Mouse (Mus musculus): ENCODE results near the gene Gm13691. TPM values are rescaled to one million over a fixed set of nuclear protein-coding genes. Genes with fewer than 3 reads are reported as not detected.

The Gm13691 gene
- not detected in 2 replicates for polyA plus RNA-seq (2012; rRNA removed)

GRCm38 (mm10) chr2:83990253-83990652 lies at the start of gene Gm13691:
Gm13691 (plus strand) TSS chr2:83990553.

GRCm38 (mm10) chr2:83940931-83941361 lies 49.4 kb upstream of the Gm13691 start, which contains the start of gene Zswim2:
Zswim2 (minus strand) TSS chr2:83941228.

GRCm38 (mm10) chr2:83955393-83955792 lies 35.0 kb upstream of the Gm13691 start, which contains the start of gene Gm13698:
Gm13698 (plus strand) TSS chr2:83955693.

GRCm38 (mm10) chr2:83961203-83961602 lies 29.1 kb upstream of the Gm13691 start, which contains the start of gene Gm13693:
Gm13693 (plus strand) TSS chr2:83961503.

DNA sequence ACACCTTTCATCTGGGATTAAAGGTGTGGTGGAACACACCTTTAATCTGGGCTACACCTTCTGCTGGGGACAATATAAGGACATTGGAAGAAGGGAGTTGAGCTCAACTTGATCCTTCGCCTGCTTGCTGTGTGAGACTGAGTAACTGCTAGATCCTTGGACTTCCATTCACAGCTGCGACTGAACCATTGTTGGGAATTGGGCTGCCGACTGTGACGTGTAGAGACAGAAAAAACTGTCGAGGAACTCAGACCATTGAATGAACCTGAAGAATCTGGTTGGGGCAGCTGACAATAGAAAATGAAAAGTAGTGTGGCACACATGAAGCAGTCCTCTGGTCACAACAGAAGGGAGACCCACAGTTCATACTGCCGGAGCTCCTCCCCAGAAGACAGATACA lies 23.3 kb upstream of the Gm13691 start, which contains the start of gene Gm13695:
Gene Gm13695 (plus strand): TSS at position 301 of the 400 bp plus-strand sequence.

GRCm38 (mm10) chr2:83972823-83973222 lies 17.5 kb upstream of the Gm13691 start, which contains the start of gene Gm13696:
Gm13696 (plus strand) TSS chr2:83973123.

GRCm38 (mm10) chr2:83978633-83979032 lies 11.7 kb upstream of the Gm13691 start, which contains the start of gene Gm13694:
Gm13694 (plus strand) TSS chr2:83978933.

GRCm38 (mm10) chr2:83984443-83984842 lies 5.9 kb upstream of the Gm13691 start, which contains the start of gene Gm13697:
Gm13697 (plus strand) TSS chr2:83984743.

Other genes with a start within 250 kb of the Gm13691 start
- gene Fam171b, start 177.9 kb upstream of the Gm13691 start, polyA plus RNA-seq (2012; rRNA removed) = 0.59 and 0.90 TPM in 2 replicates
- gene Zswim2, start 49.3 kb upstream of the Gm13691 start, polyA plus RNA-seq (2012; rRNA removed) = not detected in 2 replicates
- gene Gm13698, start 34.9 kb upstream of the Gm13691 start, polyA plus RNA-seq (2012; rRNA removed) = not detected in 2 replicates
- not detected in 2 replicates for gene Gm13693, start 29.1 kb upstream of the Gm13691 start, polyA plus RNA-seq (2012; rRNA removed)
- not detected in 2 replicates for gene Gm13695, start 23.2 kb upstream of the Gm13691 start, polyA plus RNA-seq (2012; rRNA removed)
- not detected in 2 replicates for gene Gm13696, start 17.4 kb upstream of the Gm13691 start, polyA plus RNA-seq (2012; rRNA removed)
- not detected in 2 replicates for gene Gm13694, start 11.6 kb upstream of the Gm13691 start, polyA plus RNA-seq (2012; rRNA removed)
- gene Gm13697, start 5.8 kb upstream of the Gm13691 start, polyA plus RNA-seq (2012; rRNA removed) = not detected in 2 replicates

Data from colon, adult 2 months (tissue).